Mouse (Mus musculus): ENCODE measurements around the gene Eif1.
"Not testable (repeated sequence)": the region's sequence is repeated elsewhere in the genome, so short reads cannot be mapped to it uniquely, and the experiment has no call there.

Eif1 gene

GRCm38 (mm10) chr11:100355151-100355951 lies 35.7 kb downstream of the Eif1 start:
- DNase-seq, result peak; percentile 56 to 65

- DNase-seq, result peak; percentile 47 to 71
Observed at GRCm38 (mm10) chr11:100355972-100356818, 36.5 kb downstream of the Eif1 start, which contains the start of gene Hap1. Gene Hap1, minus strand, starts transcription at chr11:100356128.

GRCm38 (mm10) chr11:100356819-100357211 lies 37.1 kb downstream of the Eif1 start:
- DNase-seq, result no peak

GRCm38 (mm10) chr11:100357408-100357807 lies 37.7 kb downstream of the Eif1 start:
- DNase-seq, result no peak

GRCm38 (mm10) chr11:100360175-100360574 lies 40.5 kb downstream of the Eif1 start:
- DNase-seq, result no peak

GRCm38 (mm10) chr11:100361059-100361458 lies 41.4 kb downstream of the Eif1 start:
- DNase-seq, result not testable (repeated sequence)

GRCm38 (mm10) chr11:100362209-100362978 lies 42.7 kb downstream of the Eif1 start:
- peak; percentile 48 to 77 for DNase-seq

GRCm38 (mm10) chr11:100362979-100363562 lies 43.4 kb downstream of the Eif1 start:
- DNase-seq, result peak in 1 of 2 experiments; percentile 60

GRCm38 (mm10) chr11:100369145-100369544 lies 49.5 kb downstream of the Eif1 start:
- DNase-seq, result no peak

GRCm38 (mm10) chr11:100369822-100370221 lies 50.1 kb downstream of the Eif1 start:
- no peak for DNase-seq
